Mouse (Mus musculus): Measurements from ENCODE around the gene Ramac.

DNA sequence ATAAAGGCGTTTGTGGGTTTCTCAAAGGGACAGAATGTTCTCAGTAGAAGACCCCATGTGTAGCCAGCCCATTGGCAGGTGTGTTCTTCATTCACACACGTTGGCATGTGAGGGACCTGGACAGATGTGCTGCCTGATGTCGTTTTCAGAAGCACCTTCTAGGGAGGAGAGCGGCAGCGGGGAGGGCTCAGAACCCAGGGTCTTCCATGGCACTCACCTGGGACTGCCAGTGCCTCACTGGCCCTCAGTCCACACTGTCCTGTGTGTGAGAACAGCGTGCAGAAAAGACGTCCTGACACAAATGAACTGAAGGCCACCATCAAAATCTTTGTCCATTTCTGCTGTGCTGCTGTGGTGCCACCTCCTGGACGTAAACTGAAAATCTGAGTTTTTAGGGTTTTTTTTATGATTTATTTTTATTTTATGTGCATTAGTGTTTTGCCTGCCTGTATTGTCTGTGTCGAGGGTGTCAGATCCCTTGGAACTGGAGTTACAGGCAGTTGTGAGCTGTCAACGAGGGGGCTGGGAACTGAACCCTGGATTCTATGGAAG is 15.0 kb downstream of the Ramac start:
- TF ChIP-seq CTCF (IDR thresholded peaks at IDR 0.05; ENCODE audit: borderline replicate concordance, insufficient read depth, low read length) (no peak), POLR2A (IDR thresholded peaks at IDR 0.05; ENCODE audit: low read depth, low read length) (no peak)

Data from embryonic fibroblast, embryonic 13.5 days (primary cell).